Mouse (Mus musculus) limb, embryonic 15.5 days (tissue): ENCODE data around the gene Ola1. TPM values are rescaled to one million over a fixed set of nuclear protein-coding genes. Genes with fewer than 3 reads are reported as not detected.

Experiments used
- ATAC-seq: fragments of 200-750 bp; cut with Nextera tagmentation; 2 replicates; pipeline ENCODE4 v1.8.0; 2017; ENCODE audit warnings: low read depth, moderate TSS enrichment; ENCODE audit not compliant: insufficient number of reproducible peaks, low FRiP score, low TSS enrichment
- H3K27ac ChIP-seq: fragments of 300-500 bp; sonication (generic); 2 replicates; pipeline ENCODE4 v1.5.1; 2015; ENCODE audit warnings: moderate library complexity, mild to moderate bottlenecking, inconsistent platforms
- H3K27me3 ChIP-seq: fragments of 300-500 bp; sonication (generic); 2 replicates; pipeline ENCODE4 v1.6.1; 2015; ENCODE audit warnings: inconsistent platforms
- H3K36me3 ChIP-seq: fragments of 300-500 bp; sonication (generic); 2 replicates; pipeline ENCODE4 v1.6.1; 2015; ENCODE audit warnings: inconsistent platforms
- H3K4me1 ChIP-seq: fragments of 300-500 bp; sonication (generic); 2 replicates; pipeline ENCODE4 v1.6.1; 2015; ENCODE audit warnings: inconsistent platforms
- H3K4me2 ChIP-seq: fragments of 300-500 bp; sonication (generic); 2 replicates; pipeline ENCODE4 v1.6.1; 2015; ENCODE audit warnings: mild to moderate bottlenecking, inconsistent platforms
- H3K4me3 ChIP-seq: fragments of 300-500 bp; sonication (generic); 2 replicates; pipeline ENCODE4 v1.5.1; 2015; ENCODE audit warnings: mild to moderate bottlenecking, inconsistent platforms
- H3K9ac ChIP-seq: fragments of 300-500 bp; sonication (generic); 2 replicates; pipeline ENCODE4 v1.6.1; 2015; ENCODE audit warnings: inconsistent platforms
- H3K9me3 ChIP-seq: fragments of 300-500 bp; sonication (generic); 2 replicates; pipeline ENCODE4 v1.6.1; 2016; ENCODE audit warnings: inconsistent platforms
- WGBS: fragments of 180-500 bp; shearing (Covaris S2); methylation state at CpG from one replicate; pipeline ENCODE4 v1.1.7; 2015; 5-methylcytosine and 5-hydroxymethylcytosine counted together
- polyA plus RNA-seq: library from polyadenylated mRNA; unstranded; fragments of >200 nt; fragmentation: Nextera tagmentation; extraction: Ambion mirVana; gene quantifications from 2 replicates; pipeline ENCODE4 v1.2.1, GENCODE M21; 2015

Ola1 gene
- polyA plus RNA-seq: 94.3 and 97.5 TPM in 2 replicates

GRCm38 (mm10) chr2:73218913-73219312 is at the start of gene Ola1:
Gene Ola1 (minus strand): TSS chr2:73218924.
- Histone ChIP-seq H3K4me2 (no peak within 1 kb of the TSS), H3K9ac (no peak within 1 kb of the TSS), H3K27ac (no peak within 1 kb of the TSS), H3K4me1 (no peaks in the 10 kb centered on the region), H3K36me3 (no peaks in the 10 kb centered on the region), H3K4me3 (no peak within 1 kb of the TSS), H3K9me3 (no peaks in the 10 kb centered on the region), H3K27me3 (no peaks in the 10 kb centered on the region)
- 83% methylated on average over 5 of the region's 5 CpGs for WGBS
- ATAC-seq: no peak

- ATAC-seq: no peak
- Histone ChIP-seq H3K4me3 (no peak overlapping the region), H3K36me3 (no peaks in the 10 kb centered on the region), H3K27me3 (peaks cover 86% of the 10 kb centered on the region), H3K4me2 (no peak overlapping the region), H3K4me1 (peaks cover 51% of the 10 kb centered on the region), H3K9me3 (no peaks in the 10 kb centered on the region), H3K27ac (no peak overlapping the region), H3K9ac (no peak overlapping the region)
- 7% methylated on average over 12 of the region's 12 CpGs for WGBS
Observed at GRCm38 (mm10) chr2:73268281-73268680, 49.6 kb upstream of the Ola1 start.

GRCm38 (mm10) chr2:73267818-73268217 is 49.1 kb upstream of the Ola1 start:
- no peak overlapping the region for H3K27ac ChIP-seq
- H3K27me3 ChIP-seq: peaks cover 83% of the 10 kb centered on the region
- ATAC-seq: no peak
- no peaks in the 10 kb centered on the region for H3K36me3 ChIP-seq
- H3K4me2 ChIP-seq: no peak overlapping the region
- H3K4me1 ChIP-seq: peaks cover 51% of the 10 kb centered on the region
- no peaks in the 10 kb centered on the region for H3K9me3 ChIP-seq
- H3K9ac ChIP-seq: no peak overlapping the region
- H3K4me3 ChIP-seq: no peak overlapping the region
- 9% methylated on average over 4 of the region's 4 CpGs for WGBS

GRCm38 (mm10) chr2:73267231-73267630 is 48.5 kb upstream of the Ola1 start:
- peaks cover 47% of the 10 kb centered on the region for H3K4me1 ChIP-seq
- H3K36me3 ChIP-seq: no peaks in the 10 kb centered on the region
- no peak for ATAC-seq
- no peak overlapping the region for H3K4me3 ChIP-seq
- H3K9ac ChIP-seq: no peak overlapping the region
- H3K9me3 ChIP-seq: no peaks in the 10 kb centered on the region
- H3K27me3 ChIP-seq: peaks cover 83% of the 10 kb centered on the region
- 16% methylated on average over 3 of the region's 3 CpGs for WGBS
- H3K27ac ChIP-seq: no peak overlapping the region
- no peak overlapping the region for H3K4me2 ChIP-seq

GRCm38 (mm10) chr2:73266623-73267022 is 47.9 kb upstream of the Ola1 start:
- no peaks in the 10 kb centered on the region for H3K9me3 ChIP-seq
- no peak for ATAC-seq
- WGBS: 34% methylated on average over 1 of the region's 1 CpGs
- peaks cover 78% of the 10 kb centered on the region for H3K27me3 ChIP-seq
- H3K27ac ChIP-seq: no peak overlapping the region
- H3K36me3 ChIP-seq: no peaks in the 10 kb centered on the region
- H3K4me3 ChIP-seq: no peak overlapping the region
- peaks cover 41% of the 10 kb centered on the region for H3K4me1 ChIP-seq
- no peak overlapping the region for H3K9ac ChIP-seq
- no peak overlapping the region for H3K4me2 ChIP-seq

- peaks cover 72% of the 10 kb centered on the region for H3K27me3 ChIP-seq
- H3K4me2 ChIP-seq: no peak overlapping the region
- no peak for ATAC-seq
- H3K4me3 ChIP-seq: no peak overlapping the region
- WGBS: 14% methylated on average over 5 of the region's 5 CpGs
- H3K27ac ChIP-seq: no peak overlapping the region
- H3K9me3 ChIP-seq: no peaks in the 10 kb centered on the region
- H3K9ac ChIP-seq: no peak overlapping the region
- H3K4me1 ChIP-seq: peaks cover 35% of the 10 kb centered on the region
- H3K36me3 ChIP-seq: no peaks in the 10 kb centered on the region
Observed at GRCm38 (mm10) chr2:73266011-73266410, 47.3 kb upstream of the Ola1 start.

- Histone ChIP-seq H3K27me3 (peaks cover 59% of the 10 kb centered on the region), H3K9ac (0 out of 2 replicates have a peak overlapping the region, but pooled peaks have one; percentile 4), H3K4me1 (peaks cover 27% of the 10 kb centered on the region), H3K4me3 (peak overlapping the region; percentile 53), H3K36me3 (no peaks in the 10 kb centered on the region), H3K9me3 (no peaks in the 10 kb centered on the region), H3K4me2 (peak overlapping the region; percentile 90), H3K27ac (no peak overlapping the region)
- WGBS: 20% methylated on average over 11 of the region's 11 CpGs
- ATAC-seq: no peak
Observed at GRCm38 (mm10) chr2:73264611-73265195, 46.0 kb upstream of the Ola1 start.

- H3K4me1 ChIP-seq: peaks cover 26% of the 10 kb centered on the region
- peak overlapping the region; percentile 53 for H3K4me3 ChIP-seq
- WGBS: under 1% methylated on average over 38 of the region's 38 CpGs
- peaks cover 54% of the 10 kb centered on the region for H3K27me3 ChIP-seq
- H3K4me2 ChIP-seq: peak overlapping the region; percentile 90
- H3K36me3 ChIP-seq: no peaks in the 10 kb centered on the region
- H3K27ac ChIP-seq: no peak overlapping the region
- no peak for ATAC-seq
- H3K9ac ChIP-seq: 0 out of 2 replicates have a peak overlapping the region, but pooled peaks have one; percentile 18
- H3K9me3 ChIP-seq: no peaks in the 10 kb centered on the region
Observed at GRCm38 (mm10) chr2:73263794-73264610, 45.3 kb upstream of the Ola1 start.

GRCm38 (mm10) chr2:73263172-73263765 is 44.5 kb upstream of the Ola1 start:
- Histone ChIP-seq H3K9ac (0 out of 2 replicates have a peak overlapping the region, but pooled peaks have one; percentile 18), H3K9me3 (no peaks in the 10 kb centered on the region), H3K36me3 (no peaks in the 10 kb centered on the region), H3K4me2 (peak overlapping the region; percentile 90), H3K27ac (no peak overlapping the region), H3K4me1 (peaks cover 25% of the 10 kb centered on the region), H3K27me3 (peaks cover 48% of the 10 kb centered on the region), H3K4me3 (peak overlapping the region; percentile 53)
- WGBS: 8% methylated on average over 16 of the region's 16 CpGs
- ATAC-seq: no peak

- Histone ChIP-seq H3K27me3 (no peaks in the 10 kb centered on the region), H3K4me3 (no peak overlapping the region), H3K4me1 (no peaks in the 10 kb centered on the region), H3K36me3 (no peaks in the 10 kb centered on the region), H3K27ac (no peak overlapping the region), H3K9me3 (no peaks in the 10 kb centered on the region), H3K9ac (no peak overlapping the region), H3K4me2 (no peak overlapping the region)
- no peak for ATAC-seq
- WGBS: 54% methylated on average over 4 of the region's 4 CpGs
Observed at GRCm38 (mm10) chr2:73248701-73249100, 30.0 kb upstream of the Ola1 start.

- ATAC-seq: no peak
- no peak overlapping the region for H3K9ac ChIP-seq
- 78% methylated on average over 4 of the region's 4 CpGs for WGBS
Observed at GRCm38 (mm10) chr2:73241299-73241698, 22.6 kb upstream of the Ola1 start.

GRCm38 (mm10) chr2:73231081-73231480 is 12.4 kb upstream of the Ola1 start:
- no peaks in the 10 kb centered on the region for H3K4me1 ChIP-seq
- H3K4me2 ChIP-seq: no peak overlapping the region
- WGBS: 47% methylated on average over 3 of the region's 3 CpGs
- H3K4me3 ChIP-seq: no peak overlapping the region
- no peaks in the 10 kb centered on the region for H3K9me3 ChIP-seq
- H3K9ac ChIP-seq: no peak overlapping the region
- H3K36me3 ChIP-seq: no peaks in the 10 kb centered on the region
- H3K27ac ChIP-seq: no peak overlapping the region
- H3K27me3 ChIP-seq: no peaks in the 10 kb centered on the region
- no peak for ATAC-seq

More at GRCm38 (mm10) chr2:73241299-73241698, 22.6 kb upstream of the Ola1 start:
- H3K4me3 ChIP-seq: no peak overlapping the region
- H3K27me3 ChIP-seq: no peaks in the 10 kb centered on the region
- H3K27ac ChIP-seq: no peak overlapping the region
- H3K4me2 ChIP-seq: no peak overlapping the region
- no peaks in the 10 kb centered on the region for H3K4me1 ChIP-seq
- no peaks in the 10 kb centered on the region for H3K36me3 ChIP-seq
- no peaks in the 10 kb centered on the region for H3K9me3 ChIP-seq
